Mouse (Mus musculus) liver, adult 2 months (tissue): ENCODE results near the gene Brf1.

ENCODE experiments used
- CTCF ChIP-seq: fragments of 200-500 bp; IDR thresholded peaks from 2 replicates; pipeline ENCODE4 v1.5.1; 2011; ENCODE audit warnings: low read depth, low read length, control low read depth
- POLR2A ChIP-seq: fragments of 200-500 bp; IDR thresholded peaks from 2 replicates; pipeline ENCODE4 v1.6.1; 2011; ENCODE audit warnings: low read length, control low read depth; ENCODE audit not compliant: insufficient read depth; ENCODE audit errors: extremely low read depth

- TF ChIP-seq CTCF, result no peak
- no peak for TF ChIP-seq POLR2A
Observed at GRCm38 (mm10) chr12:112961872-112962271, 38.6 kb downstream of the Brf1 start.
